ENCODE assay signal across 8 mouse cellular contexts in the genomic region with DNA sequence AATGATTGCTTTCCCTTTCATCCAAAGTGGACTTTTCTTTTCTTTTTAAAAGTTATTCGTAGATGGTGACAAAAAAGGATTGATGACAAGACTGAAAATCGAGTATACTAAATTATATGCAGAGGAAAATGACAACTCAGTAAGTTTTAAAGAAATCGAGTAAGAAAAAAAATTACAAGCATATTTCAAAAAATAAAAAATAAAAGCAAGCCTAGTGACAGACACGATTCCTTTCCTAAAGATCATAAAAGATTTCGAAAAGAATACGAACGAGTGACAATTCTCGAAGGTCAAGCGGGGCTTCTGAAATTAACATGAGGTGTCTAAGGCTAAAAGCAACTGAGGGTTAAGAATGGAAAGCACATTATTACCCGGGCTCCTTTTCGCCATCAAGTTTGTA. TPM values are rescaled to one million over a fixed set of nuclear protein-coding genes. Genes with fewer than 3 reads are reported as not detected.
A peak's percentile ranks its signal among the peaks of the same experiment; 100 is the strongest.
DNase-seq lines count a peak whose midpoint lies in the region; ATAC-seq lines count a peak whose summit lies in the region.

No protein-coding gene starts in this region.

- peak overlapping the region; percentile 92 for H3K27ac ChIP-seq in kidney, embryonic 16.5 days (ENCODE audit: low read length)
- peak overlapping the region; percentile 64; the same call in 1 of the 2 replicates for H3K27ac ChIP-seq in brown adipose tissue, adult 24 weeks (replicated peaks; ENCODE audit: low read depth, low read length)
- peak overlapping the region; percentile 94 for H3K27ac ChIP-seq in hindbrain, embryonic 15.5 days (replicated peaks)
- H3K27ac ChIP-seq in midbrain, embryonic 15.5 days = peak overlapping the region; percentile 96

- H3K36me3 ChIP-seq in kidney, embryonic 16.5 days (ENCODE audit: insufficient read depth, low read length) = no peaks in the 10 kb centered on the region
- no peaks in the 10 kb centered on the region for H3K36me3 ChIP-seq in hindbrain, embryonic 15.5 days
- no peaks in the 10 kb centered on the region for H3K36me3 ChIP-seq in midbrain, embryonic 15.5 days (replicated peaks)

- H3K27me3 ChIP-seq in kidney, embryonic 16.5 days (ENCODE audit: insufficient read depth, low read length) = no peaks in the 10 kb centered on the region
- no peaks in the 10 kb centered on the region for H3K27me3 ChIP-seq in hindbrain, embryonic 15.5 days
- no peaks in the 10 kb centered on the region for H3K27me3 ChIP-seq in midbrain, embryonic 15.5 days (replicated peaks)

- H3K4me2 ChIP-seq in kidney, embryonic 16.5 days (replicated peaks; ENCODE audit: low read depth, low read length) = peak overlapping the region; percentile 80
- peak overlapping the region; percentile 66 for H3K4me2 ChIP-seq in hindbrain, embryonic 15.5 days
- H3K4me2 ChIP-seq in midbrain, embryonic 15.5 days = peak overlapping the region; percentile 64

- peak overlapping the region; percentile 86 for H3K4me3 ChIP-seq in kidney, embryonic 16.5 days (ENCODE audit: low read length)
- peak overlapping the region; percentile 93 for H3K4me3 ChIP-seq in brown adipose tissue, adult 24 weeks (ENCODE audit: insufficient read depth, low read depth, low read length)
- peak overlapping the region; percentile 85 for H3K4me3 ChIP-seq in hindbrain, embryonic 15.5 days
- peak overlapping the region; percentile 92 for H3K4me3 ChIP-seq in midbrain, embryonic 15.5 days

- H3K4me1 ChIP-seq in kidney, embryonic 16.5 days (ENCODE audit: insufficient read depth, low read length) = peaks cover 8% of the 10 kb centered on the region
- H3K4me1 ChIP-seq in brown adipose tissue, adult 24 weeks (ENCODE audit: control insufficient read depth, insufficient read depth, insufficient read length, low read length) = no peaks in the 10 kb centered on the region
- H3K4me1 ChIP-seq in hindbrain, embryonic 15.5 days (replicated peaks) = peaks cover 26% of the 10 kb centered on the region
- H3K4me1 ChIP-seq in midbrain, embryonic 15.5 days = peaks cover 25% of the 10 kb centered on the region

- WGBS in kidney, embryonic 16.5 days = 1% methylated on average over 11 of the region's 11 CpGs
- WGBS in hindbrain, embryonic 15.5 days = 1% methylated on average over 11 of the region's 11 CpGs
- WGBS in midbrain, embryonic 15.5 days = 2% methylated on average over 11 of the region's 11 CpGs

- no peak for ATAC-seq in kidney, embryonic 16.5 days (ENCODE audit: low FRiP score, low TSS enrichment)
- ATAC-seq in hindbrain, embryonic 15.5 days (ENCODE audit: low FRiP score, low read depth) = no peak
- no peak for ATAC-seq in midbrain, embryonic 15.5 days (replicated peaks)

- peak overlapping the region; percentile 90 for H3K9ac ChIP-seq in kidney, embryonic 16.5 days (replicated peaks; ENCODE audit: low read length)
- H3K9ac ChIP-seq in hindbrain, embryonic 15.5 days = peak overlapping the region; percentile 80
- H3K9ac ChIP-seq in midbrain, embryonic 15.5 days = peak overlapping the region; percentile 87

- no peaks in the 10 kb centered on the region for H3K9me3 ChIP-seq in kidney, embryonic 16.5 days (ENCODE audit: low read length)
- H3K9me3 ChIP-seq in hindbrain, embryonic 15.5 days = no peaks in the 10 kb centered on the region
- H3K9me3 ChIP-seq in midbrain, embryonic 15.5 days = no peaks in the 10 kb centered on the region

- no peak for DNase-seq in kidney, postnatal 4 days
- no peak for DNase-seq in urinary bladder, postnatal 25 days (ENCODE audit: low spot score)
- DNase-seq in embryo, embryonic 10.5 days (ENCODE audit: low spot score) = no peak
- DNase-seq in ovary, postnatal 14 days (ENCODE audit: low spot score) = no peak

RNA-seq across cellular contexts. Expression of gene Ppm1g, which starts 1.0 kb away (rescaled TPM):
- 138 and 139 TPM in 2 replicates for polyA plus RNA-seq in kidney, embryonic 16.5 days (2015; fragmentation: Nextera tagmentation; extraction: Ambion mirVana)
- polyA plus RNA-seq in brown adipose tissue, adult 24 weeks (2012; ENCODE audit: insufficient read depth, insufficient read length, missing spikeins) = 39.8 and 46.0 TPM in 2 replicates
- 171 and 182 TPM in 2 replicates for polyA plus RNA-seq in hindbrain, embryonic 15.5 days (2015; fragmentation: Nextera tagmentation; extraction: Ambion mirVana)
- 191 and 200 TPM in 2 replicates for polyA plus RNA-seq in midbrain, embryonic 15.5 days (2015; fragmentation: Nextera tagmentation; extraction: Ambion mirVana)

RNA-seq across cellular contexts. Expression of gene Zfp513, which starts 17.4 kb away (rescaled TPM):
- 9.9 and 10.9 TPM in 2 replicates for polyA plus RNA-seq in kidney, embryonic 16.5 days (2015; fragmentation: Nextera tagmentation; extraction: Ambion mirVana)
- 10.0 and 12.1 TPM in 2 replicates for polyA plus RNA-seq in brown adipose tissue, adult 24 weeks (2012; ENCODE audit: insufficient read depth, insufficient read length, missing spikeins)
- polyA plus RNA-seq in hindbrain, embryonic 15.5 days (2015; fragmentation: Nextera tagmentation; extraction: Ambion mirVana) = 16.2 and 17.4 TPM in 2 replicates
- 17.0 and 19.4 TPM in 2 replicates for polyA plus RNA-seq in midbrain, embryonic 15.5 days (2015; fragmentation: Nextera tagmentation; extraction: Ambion mirVana)

RNA-seq across cellular contexts. Expression of gene Nrbp1, which starts 21.2 kb away (rescaled TPM):
- polyA plus RNA-seq in kidney, embryonic 16.5 days (2015; fragmentation: Nextera tagmentation; extraction: Ambion mirVana) = 179 and 182 TPM in 2 replicates
- polyA plus RNA-seq in brown adipose tissue, adult 24 weeks (2012; ENCODE audit: insufficient read depth, insufficient read length, missing spikeins) = 31.0 and 33.7 TPM in 2 replicates
- 163 and 171 TPM in 2 replicates for polyA plus RNA-seq in hindbrain, embryonic 15.5 days (2015; fragmentation: Nextera tagmentation; extraction: Ambion mirVana)
- polyA plus RNA-seq in midbrain, embryonic 15.5 days (2015; fragmentation: Nextera tagmentation; extraction: Ambion mirVana) = 169 and 177 TPM in 2 replicates

RNA-seq across cellular contexts. Expression of gene Gm9970, which starts 21.6 kb away (rescaled TPM):
- polyA plus RNA-seq in kidney, embryonic 16.5 days (2015; fragmentation: Nextera tagmentation; extraction: Ambion mirVana) = 0.52 TPM in 1 of 2 replicates, not detected in the other
- not detected in 2 replicates for polyA plus RNA-seq in brown adipose tissue, adult 24 weeks (2012; ENCODE audit: insufficient read depth, insufficient read length, missing spikeins)
- 0.63 and 1.4 TPM in 2 replicates for polyA plus RNA-seq in hindbrain, embryonic 15.5 days (2015; fragmentation: Nextera tagmentation; extraction: Ambion mirVana)
- polyA plus RNA-seq in midbrain, embryonic 15.5 days (2015; fragmentation: Nextera tagmentation; extraction: Ambion mirVana) = 0.45 and 0.69 TPM in 2 replicates

RNA-seq across cellular contexts. Expression of gene Eif2b4, which starts 26.2 kb away (rescaled TPM):
- 76.1 and 81.5 TPM in 2 replicates for polyA plus RNA-seq in kidney, embryonic 16.5 days (2015; fragmentation: Nextera tagmentation; extraction: Ambion mirVana)
- polyA plus RNA-seq in brown adipose tissue, adult 24 weeks (2012; ENCODE audit: insufficient read depth, insufficient read length, missing spikeins) = 33.3 and 43.4 TPM in 2 replicates
- polyA plus RNA-seq in hindbrain, embryonic 15.5 days (2015; fragmentation: Nextera tagmentation; extraction: Ambion mirVana) = 76.1 and 86.9 TPM in 2 replicates
- 85.0 and 92.1 TPM in 2 replicates for polyA plus RNA-seq in midbrain, embryonic 15.5 days (2015; fragmentation: Nextera tagmentation; extraction: Ambion mirVana)
